Mouse (Mus musculus) liver, embryonic 16.5 days (tissue): ENCODE results near the gene Mecp2. TPM values are rescaled to one million over a fixed set of nuclear protein-coding genes. Genes with fewer than 3 reads are reported as not detected.

Experiments used
- ATAC-seq: fragments of 200-750 bp; cut with Nextera tagmentation; 2 replicates; pipeline ENCODE4 v1.8.0; 2017; ENCODE audit warnings: low read depth, mild to moderate bottlenecking, moderate number of reproducible peaks, moderate library complexity
- H3K27ac ChIP-seq: fragments of 300-500 bp; sonication (generic); 2 replicates; pipeline ENCODE4 v1.5.1; 2014; ENCODE audit warnings: mild to moderate bottlenecking, low read length
- H3K27me3 ChIP-seq: fragments of 300-500 bp; sonication (generic); 2 replicates; pipeline ENCODE4 v1.6.1; 2014; ENCODE audit warnings: low read depth, low read length, mixed read lengths; ENCODE audit not compliant: control insufficient read depth, insufficient read depth
- H3K36me3 ChIP-seq: fragments of 300-500 bp; sonication (generic); 2 replicates; pipeline ENCODE4 v1.6.1; 2014; ENCODE audit warnings: mild to moderate bottlenecking; ENCODE audit not compliant: control insufficient read depth, insufficient read depth
- H3K4me1 ChIP-seq: fragments of 300-500 bp; sonication (generic); 2 replicates; pipeline ENCODE4 v1.6.1; 2014; ENCODE audit warnings: low read depth, low read length, mixed read lengths; ENCODE audit not compliant: control insufficient read depth
- H3K4me2 ChIP-seq: fragments of 300-500 bp; sonication (generic); 2 replicates; pipeline ENCODE4 v1.6.1; 2014; ENCODE audit warnings: low read depth, low read length, mixed read lengths
- H3K4me3 ChIP-seq: fragments of 300-500 bp; sonication (generic); 2 replicates; pipeline ENCODE4 v1.5.1; 2014; ENCODE audit warnings: low read depth, mild to moderate bottlenecking, low read length
- H3K9ac ChIP-seq: fragments of 300-500 bp; sonication (generic); 2 replicates; pipeline ENCODE4 v1.6.1; 2014; ENCODE audit warnings: low read depth, low read length
- H3K9me3 ChIP-seq: fragments of 300-500 bp; sonication (generic); replicated peaks from 2 replicates; pipeline ENCODE4 v1.6.1; 2016; ENCODE audit warnings: low read length; ENCODE audit not compliant: control insufficient read depth
- WGBS: fragments of 180-500 bp; shearing (Covaris S2); extraction: QIAGEN DNeasy Blood & Tissue Kit; methylation state at CpG from one replicate; pipeline ENCODE4 v1.1.7; 2014; ENCODE audit not compliant: insufficient replicate concordance; 5-methylcytosine and 5-hydroxymethylcytosine counted together
- polyA plus RNA-seq: library from polyadenylated mRNA; unstranded; fragments of >200 nt; fragmentation: Nextera tagmentation; extraction: Ambion mirVana; gene quantifications from 2 replicates; pipeline ENCODE4 v1.2.1, GENCODE M21; 2015

The Mecp2 gene
- polyA plus RNA-seq, 1 experiment from 2014 or later, result 5.5 TPM

DNA sequence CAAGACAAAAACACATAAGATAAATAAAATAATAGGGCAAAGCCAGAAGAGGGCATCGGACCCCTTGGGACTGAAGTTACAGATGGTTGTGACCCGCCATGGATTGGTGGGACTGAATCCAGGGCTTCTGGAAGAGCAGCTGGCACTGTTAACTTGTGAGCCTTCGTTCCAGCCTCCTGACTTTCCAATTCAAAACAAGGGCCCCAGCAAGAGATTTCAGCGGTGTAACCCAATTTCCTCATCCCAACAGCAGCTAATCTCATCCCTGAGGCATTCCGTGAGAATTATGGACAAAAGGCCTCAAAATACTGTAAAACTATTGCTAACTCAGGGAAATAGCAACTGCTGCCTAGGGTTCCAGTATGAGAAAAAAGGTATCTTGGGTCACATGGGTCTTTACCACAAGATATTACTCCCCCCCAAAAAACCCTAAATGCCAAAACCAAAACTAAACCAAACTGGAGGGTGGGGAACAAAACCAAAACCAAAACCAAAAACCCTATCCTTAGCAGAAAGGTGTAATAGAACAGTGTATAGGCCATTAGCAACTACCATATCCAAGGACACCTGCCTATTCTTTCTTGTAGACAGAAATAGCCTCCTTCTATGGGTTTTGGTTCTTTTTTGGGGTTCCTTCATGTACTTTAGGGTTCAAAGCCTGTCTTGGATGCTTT lies 97.3 kb downstream of the Mecp2 start:
- Histone ChIP-seq H3K36me3 (peaks cover 10% of the 10 kb centered on the region), H3K9me3 (no peaks in the 10 kb centered on the region), H3K4me2 (no peak overlapping the region), H3K27ac (no peak overlapping the region), H3K4me3 (no peak overlapping the region), H3K9ac (no peak overlapping the region), H3K27me3 (no peaks in the 10 kb centered on the region), H3K4me1 (no peaks in the 10 kb centered on the region)
- WGBS, result 74% methylated on average over 5 of the region's 5 CpGs
- ATAC-seq, result no peak

DNA sequence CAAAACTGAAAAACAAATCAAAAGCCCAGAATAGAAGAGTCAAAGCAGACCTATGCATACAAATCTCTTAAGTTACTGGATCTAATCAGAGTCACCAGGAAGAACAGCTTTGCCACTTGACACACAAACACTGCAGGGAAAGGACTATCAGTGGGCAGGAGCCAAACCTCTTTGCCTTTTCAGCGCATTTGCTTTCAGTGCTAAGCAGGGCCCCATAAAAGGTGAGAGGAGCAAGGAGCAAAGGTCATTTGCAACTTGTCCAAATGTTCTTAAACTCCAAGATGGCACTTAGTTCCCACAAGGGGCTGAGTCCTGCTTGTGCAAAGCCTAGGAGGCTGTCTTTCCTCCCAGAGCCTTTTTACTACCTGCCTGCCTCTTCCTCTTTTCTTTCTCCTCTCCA lies 105.2 kb downstream of the Mecp2 start:
- no peak for ATAC-seq
- H3K27me3 ChIP-seq, result no peaks in the 10 kb centered on the region; the same call in 1 of the 2 replicates
- H3K9ac ChIP-seq, result no peak overlapping the region
- no peaks in the 10 kb centered on the region for H3K4me1 ChIP-seq
- H3K27ac ChIP-seq, result no peak overlapping the region
- no peaks in the 10 kb centered on the region for H3K36me3 ChIP-seq
- no peak overlapping the region for H3K4me2 ChIP-seq
- 69% methylated on average over 1 of the region's 1 CpGs for WGBS
- H3K9me3 ChIP-seq, result no peaks in the 10 kb centered on the region
- no peak overlapping the region for H3K4me3 ChIP-seq

DNA sequence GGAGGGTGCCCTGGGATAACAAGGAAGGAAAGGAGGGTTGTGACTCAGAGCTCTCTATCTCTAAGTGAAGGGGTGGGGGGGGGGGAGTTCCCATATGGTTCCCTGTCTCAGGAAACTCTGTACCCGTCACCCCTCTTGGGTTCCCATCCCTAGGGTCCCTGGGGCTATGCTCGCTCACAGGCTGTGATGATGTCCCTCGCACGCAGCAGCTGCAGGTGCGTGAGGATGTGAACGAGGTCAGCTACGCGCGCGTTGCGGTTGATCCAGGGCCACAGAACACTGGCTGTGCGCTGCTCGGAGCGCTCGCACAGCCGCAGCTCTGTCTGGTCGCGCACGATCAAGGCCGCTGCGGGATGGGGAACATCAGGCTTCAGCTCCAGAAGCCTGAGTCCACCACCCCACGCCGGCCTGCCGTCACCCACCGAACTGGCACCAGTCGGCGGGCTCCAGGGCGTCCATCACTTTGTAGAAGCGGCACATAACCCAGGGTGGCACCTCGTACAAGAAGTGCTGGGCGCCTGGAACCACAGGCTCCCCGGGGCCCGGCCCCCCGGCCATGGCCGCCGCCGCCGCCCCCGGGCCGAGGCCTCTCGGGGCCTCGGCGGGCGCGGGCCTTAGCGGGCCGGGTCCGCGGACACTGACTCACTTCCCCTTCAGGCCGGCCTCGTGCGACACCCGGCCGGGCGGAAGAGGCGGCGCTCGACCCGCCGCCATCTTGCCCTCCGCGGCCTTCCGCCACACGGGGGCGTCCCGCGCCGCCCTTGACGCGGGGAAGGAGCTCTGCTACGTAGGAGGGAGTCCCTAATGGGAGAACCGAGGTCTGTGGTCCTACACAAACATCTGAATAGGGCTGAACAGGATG lies 111.7 kb downstream of the Mecp2 start, which contains the start of gene Irak1:
Gene Irak1 (minus strand): TSS at position 731 of the 862 bp plus-strand sequence.
- no peaks in the 10 kb centered on the region for H3K9me3 ChIP-seq
- H3K4me1 ChIP-seq, result peaks cover 13% of the 10 kb centered on the region

DNA sequence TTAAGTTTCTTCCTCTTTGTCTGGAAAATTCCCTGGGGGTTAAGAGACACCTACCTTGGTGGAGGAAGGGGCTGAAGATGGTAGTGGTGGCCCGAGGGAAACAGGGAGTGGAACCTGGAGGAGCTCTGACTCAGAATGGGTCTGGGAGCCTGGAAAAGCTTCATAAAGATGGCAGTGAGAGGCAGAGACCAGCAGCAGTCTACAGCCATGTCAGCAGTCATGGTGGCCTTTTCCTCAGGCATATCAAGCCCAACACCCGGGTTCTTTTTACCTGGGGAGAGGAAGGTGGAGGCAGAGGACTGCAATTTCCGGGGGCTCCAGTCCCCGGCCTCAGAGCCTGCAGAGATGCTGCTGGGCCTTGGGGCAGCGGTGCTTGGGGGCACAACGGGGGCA lies 112.4 kb downstream of the Mecp2 start:
- WGBS, result 15% methylated on average over 6 of the region's 6 CpGs
- no peak for ATAC-seq
- Histone ChIP-seq H3K9me3 (no peaks in the 10 kb centered on the region), H3K9ac (peak overlapping the region; percentile 85), H3K27me3 (no peaks in the 10 kb centered on the region; the same call in 1 of the 2 replicates), H3K4me1 (peaks cover 13% of the 10 kb centered on the region), H3K4me3 (peak overlapping the region; percentile 76), H3K36me3 (peaks cover 2% of the 10 kb centered on the region; the same call in 1 of the 2 replicates), H3K4me2 (peak overlapping the region; percentile 64), H3K27ac (peak overlapping the region; percentile 17; the same call in 1 of the 2 replicates)

More for the DNA sequence above, 111.7 kb downstream of the Mecp2 start, which contains the start of gene Irak1:
- WGBS, result 19% methylated on average over 71 of the region's 72 CpGs
- H3K36me3 ChIP-seq, result peaks cover 2% of the 10 kb centered on the region; the same call in 1 of the 2 replicates
- peak within 1 kb of the TSS; percentile 85 for H3K9ac ChIP-seq
- no peaks in the 10 kb centered on the region; the same call in 1 of the 2 replicates for H3K27me3 ChIP-seq
- H3K27ac ChIP-seq, result peak within 1 kb of the TSS; percentile 77
- peak within 1 kb of the TSS; percentile 76 for H3K4me3 ChIP-seq
- peak; percentile 91 for ATAC-seq
- peak within 1 kb of the TSS; percentile 64 for H3K4me2 ChIP-seq

DNA sequence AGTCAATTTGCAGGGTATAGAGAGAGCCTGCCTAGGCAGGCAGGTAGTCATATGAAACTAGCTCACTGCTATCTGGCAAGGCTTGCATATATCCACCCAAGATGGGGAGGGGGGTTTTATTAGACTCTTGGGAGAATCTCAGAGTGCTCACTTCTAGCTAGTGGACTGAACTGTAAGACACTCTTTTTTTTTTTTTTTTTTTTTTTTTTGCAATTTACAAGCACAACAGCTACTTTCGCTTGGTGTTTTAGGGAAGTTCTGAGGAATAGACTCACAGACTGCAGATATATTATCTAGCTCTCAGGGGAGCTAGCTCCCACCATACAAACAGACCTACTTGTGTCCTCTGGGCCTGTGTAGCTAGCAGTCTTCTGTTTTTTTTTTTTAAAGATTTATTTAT lies 120.6 kb downstream of the Mecp2 start:
- no peak for ATAC-seq
- Histone ChIP-seq H3K36me3 (no peaks in the 10 kb centered on the region), H3K9ac (no peak overlapping the region), H3K9me3 (no peaks in the 10 kb centered on the region), H3K4me2 (no peak overlapping the region), H3K4me1 (no peaks in the 10 kb centered on the region), H3K27ac (no peak overlapping the region), H3K4me3 (no peak overlapping the region), H3K27me3 (no peaks in the 10 kb centered on the region)
- 78% methylated on average over 1 of the region's 1 CpGs for WGBS

DNA sequence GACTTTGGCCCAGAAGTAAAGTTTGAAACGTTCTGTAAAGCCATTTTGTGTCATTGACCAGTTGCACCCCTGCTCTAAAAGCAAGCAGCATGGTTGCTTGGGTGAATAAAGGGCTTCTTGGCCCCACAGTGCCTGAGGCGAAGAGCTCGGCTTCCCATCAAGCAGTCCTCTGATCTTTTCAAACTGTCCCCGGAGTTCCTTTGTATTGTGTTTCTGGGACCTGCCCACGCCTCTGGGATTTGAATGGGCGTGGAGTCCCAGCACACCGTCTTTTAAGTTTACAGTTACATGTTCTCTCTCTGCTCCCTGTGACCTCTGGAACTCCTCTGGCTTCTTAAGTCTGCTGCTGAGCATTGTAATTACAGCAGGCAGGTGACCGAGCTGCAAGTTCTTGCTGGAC lies 127.1 kb downstream of the Mecp2 start:
- H3K27ac ChIP-seq, result no peak overlapping the region
- WGBS, result 53% methylated on average over 8 of the region's 8 CpGs
- ATAC-seq, result no peak
- H3K4me2 ChIP-seq, result no peak overlapping the region
- H3K4me3 ChIP-seq, result no peak overlapping the region
- H3K36me3 ChIP-seq, result no peaks in the 10 kb centered on the region
- no peaks in the 10 kb centered on the region for H3K4me1 ChIP-seq
- H3K9me3 ChIP-seq, result no peaks in the 10 kb centered on the region
- no peak overlapping the region for H3K9ac ChIP-seq
- H3K27me3 ChIP-seq, result no peaks in the 10 kb centered on the region; the same call in 1 of the 2 replicates

DNA sequence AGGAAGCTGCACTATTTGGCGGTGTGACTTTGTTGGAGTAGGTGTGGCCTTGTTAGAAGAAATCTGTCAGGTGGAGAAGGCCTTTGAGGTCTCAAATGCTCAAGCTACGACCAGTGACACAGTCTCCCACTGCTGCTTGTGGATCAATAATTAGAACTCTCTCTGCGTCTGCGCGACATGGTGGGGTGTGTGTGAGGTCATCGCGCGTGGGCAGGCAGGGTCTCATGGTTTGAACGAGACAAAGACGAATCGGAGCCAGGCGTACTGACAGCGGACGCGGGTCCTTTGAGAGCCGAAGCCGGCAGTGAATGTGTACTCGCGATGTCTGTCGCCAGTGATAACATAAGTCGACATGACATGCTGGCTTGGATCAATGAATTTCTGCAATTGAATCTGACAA lies 128.8 kb downstream of the Mecp2 start:
- H3K4me3 ChIP-seq, result no peak overlapping the region

DNA sequence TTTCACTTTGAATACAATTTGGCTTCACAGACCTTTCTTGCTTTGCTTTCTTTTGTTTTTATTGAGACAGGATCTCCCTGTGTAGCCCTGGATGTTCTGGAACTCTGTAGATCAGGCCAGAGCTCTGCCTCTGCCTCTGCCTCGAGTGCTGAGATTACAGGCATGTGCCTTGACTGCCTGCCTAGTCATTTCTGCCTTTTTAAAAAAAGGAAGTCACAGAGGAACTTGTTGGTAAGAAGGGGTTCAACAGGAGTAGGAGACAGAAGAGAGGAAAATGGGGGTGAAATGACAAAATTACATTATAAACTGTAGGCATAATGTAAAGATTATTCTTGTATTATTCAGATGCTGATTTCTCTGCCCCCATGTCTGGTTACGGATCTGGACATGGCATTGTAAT lies 131.5 kb downstream of the Mecp2 start:
- ATAC-seq, result no peak
- Histone ChIP-seq H3K27ac (no peak overlapping the region), H3K9ac (no peak overlapping the region), H3K36me3 (no peaks in the 10 kb centered on the region), H3K9me3 (no peaks in the 10 kb centered on the region), H3K27me3 (no peaks in the 10 kb centered on the region; the same call in 1 of the 2 replicates), H3K4me2 (no peak overlapping the region), H3K4me3 (no peak overlapping the region), H3K4me1 (peaks cover 13% of the 10 kb centered on the region)
- 35% methylated on average over 2 of the region's 2 CpGs for WGBS

More for the DNA sequence above, 128.8 kb downstream of the Mecp2 start:
- H3K4me2 ChIP-seq, result no peak overlapping the region
- H3K36me3 ChIP-seq, result no peaks in the 10 kb centered on the region
- no peaks in the 10 kb centered on the region for H3K9me3 ChIP-seq
- H3K27ac ChIP-seq, result no peak overlapping the region
- no peaks in the 10 kb centered on the region; the same call in 1 of the 2 replicates for H3K27me3 ChIP-seq
- H3K4me1 ChIP-seq, result no peaks in the 10 kb centered on the region
- H3K9ac ChIP-seq, result no peak overlapping the region
- ATAC-seq, result no peak
- WGBS, result 79% methylated on average over 21 of the region's 21 CpGs

DNA sequence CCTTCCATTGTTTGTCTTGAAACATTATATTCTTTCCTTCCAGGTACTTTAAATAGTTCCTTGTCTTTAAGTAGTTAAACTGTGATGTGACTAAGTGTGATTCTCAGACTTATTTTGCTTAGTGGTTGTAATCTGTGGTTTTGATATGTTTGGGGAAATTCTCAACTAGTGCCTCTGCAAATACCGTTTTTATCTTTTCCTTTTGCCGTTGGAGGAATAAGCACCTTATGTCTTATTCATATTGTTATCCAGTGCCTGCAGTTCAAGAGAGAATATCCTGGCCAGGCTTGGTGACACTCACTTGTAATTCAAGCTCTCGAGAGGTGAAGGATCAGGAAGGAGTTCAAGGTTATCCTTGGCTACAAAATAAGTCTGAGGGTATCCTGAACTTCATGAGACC lies 134.1 kb downstream of the Mecp2 start:
- WGBS, result 34% methylated on average over 3 of the region's 3 CpGs
- no peaks in the 10 kb centered on the region for H3K9me3 ChIP-seq
- no peak overlapping the region for H3K4me3 ChIP-seq
- H3K4me1 ChIP-seq, result peaks cover 20% of the 10 kb centered on the region
- no peak for ATAC-seq
- H3K27ac ChIP-seq, result no peak overlapping the region
- H3K27me3 ChIP-seq, result no peaks in the 10 kb centered on the region
- no peak overlapping the region for H3K9ac ChIP-seq
- H3K4me2 ChIP-seq, result no peak overlapping the region
- H3K36me3 ChIP-seq, result no peaks in the 10 kb centered on the region
